8 mouse cellular contexts compared by ENCODE assay signal in the genomic region with DNA sequence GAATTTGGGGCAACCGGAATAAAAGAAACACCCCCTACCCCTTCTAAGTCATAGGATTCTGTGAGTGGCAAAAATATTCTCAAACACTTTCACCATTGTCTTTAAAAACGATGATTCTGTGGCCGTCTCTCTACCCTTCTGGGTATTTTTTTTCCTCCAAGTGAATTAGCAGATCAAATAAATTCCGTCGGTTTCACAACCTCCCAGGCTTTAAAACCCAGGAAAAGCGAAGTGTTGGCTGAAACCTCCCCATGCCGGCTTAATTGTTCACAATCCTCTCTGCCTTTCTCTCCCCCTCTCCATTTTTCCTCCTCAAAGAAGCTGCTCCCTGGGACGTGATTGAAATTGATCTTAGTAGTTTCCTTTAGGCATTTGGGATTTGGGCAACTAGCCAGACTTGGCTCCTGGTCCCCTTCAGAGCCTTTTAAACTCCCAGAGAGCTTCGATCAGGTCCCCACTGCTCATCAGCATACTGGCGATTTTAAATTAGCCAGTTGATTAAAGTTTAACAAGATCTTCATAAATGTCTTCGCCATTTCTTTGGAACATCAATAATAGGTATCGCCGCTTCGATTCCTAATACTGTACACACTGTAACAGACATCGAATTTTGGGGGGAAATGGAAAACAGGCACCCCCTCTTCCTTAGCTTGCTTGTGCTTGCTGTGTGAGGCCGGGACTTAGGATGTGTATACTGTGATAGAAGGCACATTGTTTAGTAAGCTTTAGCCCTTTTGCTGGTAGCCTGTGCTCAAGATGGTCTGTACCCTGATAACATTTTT. TPM values are rescaled to one million over a fixed set of nuclear protein-coding genes. Genes with fewer than 3 reads are reported as not detected.
A peak's percentile ranks its signal among the peaks of the same experiment; 100 is the strongest.
DNase-seq lines count a peak whose midpoint lies in the region; ATAC-seq and TF ChIP-seq lines count a peak whose summit lies in the region.

No protein-coding gene starts in this region.

- ATAC-seq in stomach, embryonic 14.5 days (ENCODE audit: insufficient number of reproducible peaks, insufficient read depth, low FRiP score, low read depth), result no peak
- no peak for ATAC-seq in monocyte, adult 5-6 weeks (replicated peaks; ENCODE audit: insufficient number of reproducible peaks, low FRiP score, low TSS enrichment, poor library complexity, severe bottlenecking)

- no peaks in the 10 kb centered on the region; the same call in 1 of the 2 replicates for H3K79me2 ChIP-seq in liver, adult 2 months (ENCODE audit: control insufficient read depth, insufficient read depth, low read length)

- peak overlapping the region; percentile 70 for H3K27ac ChIP-seq in liver, adult 2 months (replicated peaks; ENCODE audit: insufficient read depth, low read depth, low read length)
- H3K27ac ChIP-seq in stomach, embryonic 14.5 days (ENCODE audit: low read length), result peak overlapping the region; percentile 98

- H3K4me2 ChIP-seq in stomach, embryonic 14.5 days (replicated peaks; ENCODE audit: low read depth, low read length), result peak overlapping the region; percentile 50

- no peak for TF ChIP-seq POLR2A in liver, adult 2 months (IDR thresholded peaks at IDR 0.05; ENCODE audit: extremely low read depth, insufficient read depth, low read length)

- H3K4me3 ChIP-seq in liver, adult 2 months (ENCODE audit: insufficient read depth, low read depth, low read length), result peak overlapping the region; percentile 72
- peak overlapping the region; percentile 82 for H3K4me3 ChIP-seq in stomach, embryonic 14.5 days (ENCODE audit: low read depth, low read length)

- no peaks in the 10 kb centered on the region for H3K27me3 ChIP-seq in liver, adult 2 months (ENCODE audit: control insufficient read depth, insufficient read depth, low read length)
- no peaks in the 10 kb centered on the region for H3K27me3 ChIP-seq in stomach, embryonic 14.5 days (ENCODE audit: control insufficient read depth, insufficient read depth, low read length)

- WGBS in liver, adult 2 months, result under 1% methylated on average over 16 of the region's 16 CpGs
- 2% methylated on average over 16 of the region's 16 CpGs for WGBS in stomach, embryonic 14.5 days

- H3K9me3 ChIP-seq in stomach, embryonic 14.5 days (ENCODE audit: control insufficient read depth, low read depth, low read length), result no peaks in the 10 kb centered on the region

- peak overlapping the region; percentile 68 for H3K9ac ChIP-seq in liver, adult 2 months (ENCODE audit: low read depth, low read length)
- H3K9ac ChIP-seq in stomach, embryonic 14.5 days (replicated peaks; ENCODE audit: low read depth, low read length), result peak overlapping the region; percentile 92

- H3K36me3 ChIP-seq in liver, adult 2 months (ENCODE audit: control insufficient read depth, insufficient read depth, low read length), result peaks cover 28% of the 10 kb centered on the region
- H3K36me3 ChIP-seq in stomach, embryonic 14.5 days (ENCODE audit: control insufficient read depth, insufficient read depth, low read length), result peaks cover 27% of the 10 kb centered on the region

- peak; percentile 50 for DNase-seq in liver, adult 2 months (ENCODE audit: extremely low read depth, low read depth, low spot score)
- DNase-seq in liver, result no peak
- peak; percentile 25 to 44 for DNase-seq in cerebellum, adult 18-20 months
- DNase-seq in heart, adult 8-10 months (ENCODE audit: low spot score), result peak; percentile 73
- peak; percentile 42 to 50 for DNase-seq in kidney, adult 8-10 months
- peak; percentile 64 for DNase-seq in lung, postnatal 14 days

- TF ChIP-seq CTCF in liver, adult 2 months (IDR thresholded peaks at IDR 0.05; ENCODE audit: low read depth, low read length), result no peak

- peaks cover 2% of the 10 kb centered on the region for H3K4me1 ChIP-seq in liver, adult 2 months (ENCODE audit: control insufficient read depth, insufficient read depth, low read length)
- peaks cover 17% of the 10 kb centered on the region for H3K4me1 ChIP-seq in stomach, embryonic 14.5 days (ENCODE audit: control insufficient read depth, insufficient read depth, low read length)

RNA-seq across cellular contexts. Expression of a gene that starts 1.5 kb away (rescaled TPM):
- 8.1 and 11.5 TPM in 2 replicates for total RNA-seq in liver, adult 2 months (2014; rRNA removed)
- 1.3 and 1.9 TPM in 2 replicates for polyA plus RNA-seq in liver, adult 2 months (2012; rRNA removed)
- 10 to 100 TPM; 36.0 to 49.3 (median 42.0) TPM for total RNA-seq in heart, adult 8-10 months (2022)
- polyA plus RNA-seq in stomach, embryonic 14.5 days (2014; fragmentation: Nextera tagmentation; extraction: Ambion mirVana), result 87.3 and 90.3 TPM in 2 replicates
- total RNA-seq in monocyte, adult 5-6 weeks (2017), result 457 to 663 TPM (median 525 TPM) in 3 replicates
